Mouse (Mus musculus) neural tube, embryonic 10.5 days (tissue): ENCODE measurements around the gene Clic4.
"Not testable (repeated sequence)": the region's sequence is repeated elsewhere in the genome, so short reads cannot be mapped to it uniquely, and the experiment has no call there.

ENCODE experiments used
- DNase-seq: peaks from one replicate; pipeline ENCODE4 v3.0.0-alpha.2; 2017; ENCODE audit warnings: low spot score; ENCODE audit errors: extremely low spot score

The Clic4 gene

GRCm38 (mm10) chr4:135292477-135293089, 20.0 kb upstream of the Clic4 start:
- peak; percentile 67 for DNase-seq

DNA sequence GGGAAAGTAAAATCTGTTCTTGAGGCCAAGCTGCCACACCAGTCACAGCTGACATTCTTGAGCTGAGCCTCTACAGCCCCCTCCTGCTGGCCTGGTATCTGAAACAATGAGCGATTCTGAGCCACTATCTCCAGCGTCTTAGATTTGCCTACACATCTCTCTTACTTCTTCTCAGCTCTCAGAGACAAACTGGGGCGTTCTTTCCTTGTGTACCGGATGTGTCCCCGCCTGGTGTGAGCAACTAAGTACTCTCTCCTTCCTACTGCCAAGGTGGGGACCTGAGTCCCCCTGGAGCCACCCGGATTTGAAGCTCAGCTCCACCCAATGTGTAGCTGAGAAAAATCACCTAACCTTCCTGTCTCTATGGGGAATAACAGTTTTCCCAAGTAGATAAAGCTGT, 19.2 kb upstream of the Clic4 start:
- no peak for DNase-seq

DNA sequence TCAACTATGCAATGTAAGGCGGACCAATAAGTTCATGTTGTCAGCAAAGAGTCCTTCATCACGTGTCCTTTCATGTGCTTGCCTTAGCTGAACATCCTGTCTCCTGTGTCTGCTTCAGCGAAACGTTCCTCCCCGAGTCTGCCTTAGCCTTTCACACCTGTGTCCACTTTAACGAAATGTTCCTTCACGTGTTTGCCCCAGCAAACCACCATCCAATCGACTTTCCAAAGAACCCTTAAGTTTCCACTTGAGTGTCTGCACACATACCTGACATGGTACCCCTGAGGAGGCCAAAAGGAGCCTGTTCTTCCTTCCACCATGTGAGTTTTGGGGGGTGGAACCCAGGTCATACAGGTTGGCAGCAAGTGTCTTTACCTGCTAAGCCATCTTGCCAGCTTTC, 18.6 kb upstream of the Clic4 start:
- no peak for DNase-seq

DNA sequence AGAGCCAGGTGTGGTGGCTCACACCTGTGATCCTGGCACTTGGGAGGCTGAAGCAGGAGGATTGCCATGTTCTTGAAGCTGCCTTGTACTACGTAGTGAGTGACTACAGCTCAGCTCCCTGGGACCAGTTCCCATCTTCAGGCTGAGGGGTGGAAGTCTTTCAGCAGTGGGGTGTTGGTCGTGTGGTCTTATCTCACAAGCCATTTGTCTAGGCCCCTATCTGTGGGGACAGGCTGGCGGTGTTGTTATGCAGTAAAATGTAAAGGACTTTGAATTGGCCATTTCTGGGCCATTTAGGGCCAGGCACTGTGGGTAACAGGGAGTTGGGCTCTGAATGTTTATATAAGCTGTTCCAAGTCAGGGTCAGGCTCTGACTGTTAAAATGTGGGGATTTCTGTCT, 15.4 kb upstream of the Clic4 start:
- DNase-seq: no peak

- DNase-seq: no peak
Measured at GRCm38 (mm10) chr4:135286833-135287395, 14.3 kb upstream of the Clic4 start.

- DNase-seq: no peak
Measured at GRCm38 (mm10) chr4:135286033-135286622, 13.5 kb upstream of the Clic4 start.

DNA sequence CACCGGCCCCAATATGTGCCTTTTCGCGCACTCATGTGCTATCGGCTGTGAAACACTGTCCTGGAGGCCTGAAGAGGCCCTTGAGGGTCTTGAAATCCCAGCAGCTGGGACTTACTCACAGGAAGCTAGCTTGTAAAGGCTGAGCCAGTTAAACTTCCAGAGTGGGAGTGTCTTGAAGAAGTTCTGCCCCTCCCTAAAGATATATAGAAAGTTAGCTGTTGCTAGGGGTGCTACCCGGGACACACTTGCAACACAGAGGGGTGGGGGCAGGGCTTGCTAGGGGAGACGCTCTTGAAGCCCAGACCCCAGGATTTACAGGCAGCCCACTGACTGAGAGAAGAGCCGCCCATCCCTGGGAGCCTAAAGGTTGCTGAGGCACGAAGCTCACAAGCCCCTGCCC, 12.8 kb upstream of the Clic4 start:
- DNase-seq: no peak

DNA sequence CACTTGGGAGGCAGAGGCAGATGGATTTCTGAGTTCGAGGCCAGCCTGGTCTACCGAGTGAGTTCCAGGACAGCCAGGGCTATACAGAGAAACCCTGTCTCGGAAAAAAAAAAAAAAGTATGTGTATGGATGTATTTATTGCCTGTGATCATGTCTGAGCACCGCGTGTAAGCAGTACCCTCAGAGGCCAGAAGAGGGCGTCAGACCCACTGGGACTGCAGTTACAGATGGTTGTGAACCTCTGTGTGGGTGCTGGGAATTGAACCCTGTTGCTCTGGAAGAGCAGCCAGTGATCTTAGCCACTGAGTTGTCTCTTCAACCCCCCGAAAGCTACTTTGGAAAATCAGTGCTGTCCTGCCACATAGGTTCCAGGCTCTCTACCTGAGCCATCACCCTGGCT, 11.3 kb upstream of the Clic4 start:
- DNase-seq: no peak

DNA sequence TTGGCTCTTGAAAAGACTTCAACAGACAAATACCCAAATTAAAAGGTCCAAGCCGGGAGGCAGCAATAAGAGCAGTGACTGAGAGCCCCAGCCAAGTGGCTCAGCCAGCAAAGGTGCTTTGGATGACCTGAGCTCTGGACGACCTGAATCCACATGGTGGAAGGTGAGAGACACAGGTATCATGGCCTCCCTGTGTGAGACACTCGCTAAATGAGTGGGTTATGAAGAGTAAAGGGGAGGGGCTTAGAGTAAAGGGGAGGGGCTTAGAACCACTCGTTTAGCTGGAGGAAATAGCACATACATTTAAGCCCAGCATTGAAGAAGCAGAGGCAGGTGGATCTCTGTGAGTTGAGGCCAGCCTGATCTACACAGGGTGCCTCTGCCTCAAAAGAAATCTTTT, 10.8 kb upstream of the Clic4 start:
- no peak for DNase-seq

- DNase-seq: no peak
Measured at GRCm38 (mm10) chr4:135282651-135283290, 10.2 kb upstream of the Clic4 start.

- not testable (repeated sequence) for DNase-seq
Measured at GRCm38 (mm10) chr4:135280016-135280415, 7.4 kb upstream of the Clic4 start.

- DNase-seq: no peak
Measured at GRCm38 (mm10) chr4:135276681-135277379, 4.2 kb upstream of the Clic4 start.

DNA sequence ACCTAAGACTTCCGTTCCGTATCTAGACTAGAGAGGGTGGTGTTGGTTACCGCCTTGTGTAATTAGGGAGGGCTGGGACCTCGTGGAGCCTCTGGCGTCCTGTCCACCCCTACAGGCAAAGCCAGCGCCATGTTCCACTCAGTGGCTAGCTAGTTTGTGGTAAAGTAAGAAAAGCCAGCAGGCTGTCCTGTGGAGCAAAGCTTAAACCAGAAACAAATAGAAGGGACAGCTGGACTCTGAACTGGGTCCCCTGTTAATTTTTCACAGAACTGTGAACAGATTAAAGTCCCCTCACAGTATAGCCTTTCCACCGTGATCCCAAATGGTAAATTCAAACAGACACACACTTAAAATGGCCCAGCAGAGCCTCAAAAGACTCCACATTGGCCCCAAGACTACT, 2.1 kb upstream of the Clic4 start:
- no peak for DNase-seq

DNA sequence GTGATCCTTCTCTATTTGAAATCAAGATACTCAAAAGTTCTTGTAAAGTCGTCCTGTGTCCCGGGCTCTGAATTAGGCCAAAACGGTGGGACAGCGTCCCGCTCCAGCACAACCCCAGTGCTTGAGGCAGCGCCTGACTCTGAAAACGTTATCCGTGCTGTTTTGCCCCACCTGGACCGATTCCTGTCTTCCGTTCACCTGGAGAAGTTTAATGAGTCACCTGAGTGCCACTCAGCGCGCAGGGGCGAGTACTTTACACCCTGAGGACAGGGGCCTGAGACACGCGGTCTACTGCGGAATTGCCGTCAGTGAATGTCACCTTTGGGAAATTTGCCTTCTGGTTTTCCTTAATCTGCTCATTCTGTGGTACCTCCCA, 681 bp upstream of the Clic4 start:
- no peak for DNase-seq

- no peak for DNase-seq
Measured at GRCm38 (mm10) chr4:135271881-135272616, 565 bp downstream of the Clic4 start.

DNA sequence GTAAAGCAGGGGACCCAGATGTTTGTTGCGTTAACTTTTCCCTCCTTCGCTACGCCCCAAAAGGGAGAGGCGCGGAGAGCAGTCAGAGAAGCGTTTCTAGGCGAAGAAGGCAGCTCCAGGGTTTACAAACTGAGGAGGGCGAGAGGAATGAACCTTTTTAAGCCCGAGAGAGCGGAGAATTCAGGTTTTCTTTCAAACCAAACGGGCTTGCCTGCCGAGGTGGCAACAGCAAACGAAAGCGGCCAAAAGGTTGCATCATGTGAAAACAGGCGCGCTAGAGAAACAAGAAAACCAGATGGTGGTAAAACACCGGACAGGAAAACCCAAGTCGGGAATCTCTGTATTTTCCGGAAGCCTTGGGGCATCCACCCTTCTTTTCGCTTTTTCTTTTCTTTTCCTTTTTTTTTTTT, 1.2 kb downstream of the Clic4 start:
- DNase-seq: peak; percentile 47

GRCm38 (mm10) chr4:135270476-135270875, 2.1 kb downstream of the Clic4 start:
- no peak for DNase-seq

DNA sequence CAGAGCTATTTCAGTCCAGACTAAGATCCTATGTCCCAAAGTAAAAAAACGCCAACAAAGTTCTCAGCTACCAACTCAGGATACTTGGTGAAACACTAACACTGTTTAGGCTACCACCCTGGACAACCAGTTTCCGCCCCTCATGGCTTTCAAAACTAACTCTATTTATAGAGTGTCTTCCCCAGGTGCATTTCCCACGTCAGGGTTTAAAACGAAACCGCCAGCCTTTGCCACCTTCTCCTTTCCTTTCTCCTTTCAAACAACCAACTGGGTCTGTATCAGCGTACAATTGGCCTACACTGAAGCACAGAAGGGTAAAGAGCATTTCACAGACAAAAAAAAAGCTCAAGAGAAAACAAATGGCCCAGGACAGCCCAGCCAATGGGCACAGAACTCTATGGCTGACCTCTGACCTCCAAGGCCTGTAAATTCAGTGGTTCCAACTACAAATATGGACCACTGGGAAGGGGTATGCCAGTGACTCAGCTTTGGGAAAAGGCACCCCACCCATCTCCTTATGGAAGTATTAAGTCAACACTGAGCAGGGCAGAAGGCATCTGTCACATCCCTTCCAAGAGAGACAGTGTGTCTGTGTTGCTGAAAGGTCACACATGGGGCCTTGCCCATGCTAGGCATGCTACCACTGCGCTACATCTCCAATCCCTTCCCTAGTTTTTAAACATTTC, 2.8 kb downstream of the Clic4 start:
- peak; percentile 27 for DNase-seq

DNA sequence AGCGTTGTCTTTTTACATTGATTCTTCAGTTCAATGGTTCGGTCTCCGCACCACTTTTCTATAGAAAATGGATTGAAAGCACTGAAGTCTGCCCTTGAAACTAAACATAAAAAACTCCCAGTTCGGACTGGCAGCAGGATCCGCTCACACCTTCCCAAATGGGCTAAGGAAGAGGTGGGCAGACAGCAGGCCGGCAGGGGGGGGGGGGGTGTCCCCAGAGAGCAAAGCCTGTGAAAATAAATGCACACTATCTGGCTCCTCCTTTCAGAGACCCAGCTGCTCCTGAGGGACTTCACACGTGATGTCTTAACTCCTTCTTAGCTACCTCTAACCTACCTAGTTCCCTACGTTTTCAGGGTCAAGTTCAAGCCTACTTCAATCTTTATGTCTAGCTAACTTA, 5.1 kb downstream of the Clic4 start:
- DNase-seq: no peak

DNA sequence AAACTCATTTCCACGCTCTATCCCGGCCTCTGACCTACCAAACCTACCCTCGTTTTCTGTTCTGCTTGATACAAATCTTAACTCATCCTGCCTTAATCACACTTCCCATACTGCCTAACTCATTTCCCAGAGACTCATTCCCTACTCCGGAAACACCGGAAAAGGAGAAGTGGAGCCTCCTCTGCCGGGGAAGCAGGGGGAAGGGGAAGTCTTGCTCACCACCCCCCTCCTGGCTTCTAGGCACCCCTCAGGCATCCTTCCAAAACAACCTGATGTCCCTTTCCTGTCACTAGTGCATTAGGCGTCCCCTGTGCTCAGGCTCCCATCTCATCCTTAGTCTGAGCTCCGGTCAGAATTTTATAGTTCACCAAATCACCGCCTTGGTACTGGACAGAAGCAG, 5.6 kb downstream of the Clic4 start:
- no peak for DNase-seq

- no peak for DNase-seq
Measured at GRCm38 (mm10) chr4:135260434-135260833, 12.2 kb downstream of the Clic4 start.
